Mouse (Mus musculus) MEL (cell line): Measurements from ENCODE around the gene Hs6st1.

Source experiments
- BHLHE40 ChIP-seq: IDR thresholded peaks from 2 replicates; pipeline ENCODE4 v1.6.1; 2012; ENCODE audit warnings: low read depth, mild to moderate bottlenecking, inconsistent platforms, low read length, improper control_type of control experiment, borderline replicate concordance
- CTCF ChIP-seq, 3 experiments: IDR thresholded peaks in 2 of 3; conservative IDR thresholded peaks in 1 of 3; 2 replicates each; pipeline ENCODE4 v1.5.1; 2011 to 2012; ENCODE audit warnings: low read length in 3 of 3, low read depth in 2 of 3, mild to moderate bottlenecking in 2 of 3, improper control_type of control experiment in 1 of 3, inconsistent platforms in 1 of 3, mixed read lengths in 1 of 3, moderate library complexity in 1 of 3; ENCODE audit not compliant: control insufficient read depth in 1 of 3, insufficient read depth in 1 of 3, poor library complexity in 1 of 3, severe bottlenecking in 1 of 3
- EP300 ChIP-seq, 2 experiments: IDR thresholded peaks; 2 replicates each; pipeline ENCODE4 v1.6.1; 2011; ENCODE audit warnings: improper control_type of control experiment in 2 of 2, low read length in 2 of 2, low read depth in 1 of 2, mild to moderate bottlenecking in 1 of 2
- GABPA ChIP-seq: IDR thresholded peaks from 2 replicates; pipeline ENCODE4 v1.6.1; 2012; ENCODE audit warnings: low read depth, mild to moderate bottlenecking, inconsistent platforms, low read length, improper control_type of control experiment, moderate library complexity
- GATA1 ChIP-seq: IDR thresholded peaks from 2 replicates; pipeline ENCODE4 v1.6.1; 2011; ENCODE audit warnings: low read depth, low read length, improper control_type of control experiment
- HCFC1 ChIP-seq: IDR thresholded peaks from 2 replicates; pipeline ENCODE4 v1.6.1; 2012; ENCODE audit warnings: low read depth, mild to moderate bottlenecking, inconsistent platforms, low read length, improper control_type of control experiment, moderate library complexity
- NRF1 ChIP-seq: IDR thresholded peaks from 2 replicates; pipeline ENCODE4 v1.6.1; 2014; ENCODE audit warnings: low read depth, mild to moderate bottlenecking, inconsistent platforms, low read length, improper control_type of control experiment, moderate library complexity; ENCODE audit not compliant: poor library complexity, insufficient read depth, severe bottlenecking
- POLR2A ChIP-seq, 2 experiments: IDR thresholded peaks; 2 replicates each; pipeline ENCODE4 v1.6.1; 2011 to 2012; ENCODE audit warnings: low read length in 2 of 2, mild to moderate bottlenecking in 2 of 2, control low read depth in 1 of 2, improper control_type of control experiment in 1 of 2, low read depth in 1 of 2, moderate library complexity in 1 of 2; ENCODE audit not compliant: control insufficient read depth in 1 of 2, insufficient read depth in 1 of 2, poor library complexity in 1 of 2
- POLR2AphosphoS2 ChIP-seq: IDR thresholded peaks from 2 replicates; pipeline ENCODE4 v1.6.1; 2011; ENCODE audit warnings: low read length, improper control_type of control experiment
- TBP ChIP-seq: IDR thresholded peaks from 2 replicates; pipeline ENCODE4 v1.8.0; 2011; ENCODE audit warnings: low read depth, low read length, improper control_type of control experiment
- TCF12 ChIP-seq: IDR thresholded peaks from 2 replicates; pipeline ENCODE4 v1.6.1; 2014; ENCODE audit warnings: low read depth, mild to moderate bottlenecking, inconsistent platforms, low read length, improper control_type of control experiment, moderate library complexity
- USF1 ChIP-seq: IDR thresholded peaks from 2 replicates; pipeline ENCODE4 v1.6.1; 2014; ENCODE audit warnings: low read depth, mild to moderate bottlenecking, inconsistent platforms, low read length, improper control_type of control experiment, moderate library complexity
- ZMIZ1 ChIP-seq: IDR thresholded peaks from 2 replicates; pipeline ENCODE4 v1.6.1; 2012; ENCODE audit warnings: low read depth, mild to moderate bottlenecking, inconsistent platforms, low read length, improper control_type of control experiment, moderate library complexity

GRCm38 (mm10) chr1:36093741-36094140, 25.5 kb downstream of the Hs6st1 start:
- TF ChIP-seq POLR2A (IDR thresholded peaks at IDR 0.05; ENCODE audit: control insufficient read depth in 1 of 2, insufficient read depth in 1 of 2, low read depth in 1 of 2, low read length in 2 of 2, poor library complexity in 1 of 2) (no peak), CTCF (IDR thresholded peaks at IDR 0.05 in 2 of 3, conservative IDR thresholded peaks at IDR 0.05 in 1 of 3; ENCODE audit: control insufficient read depth in 1 of 3, insufficient read depth in 1 of 3, low read depth in 2 of 3, low read length in 3 of 3, poor library complexity in 1 of 3, severe bottlenecking in 1 of 3) (no peak), USF1 (no peak), EP300 (IDR thresholded peaks at IDR 0.05; ENCODE audit: low read depth in 1 of 2, low read length in 2 of 2) (no peak), POLR2AphosphoS2 (no peak), TCF12 (no peak), NRF1 (no peak), GABPA (no peak), GATA1 (no peak), ZMIZ1 (no peak), TBP (no peak), BHLHE40 (no peak), HCFC1 (no peak)
